Comparison of ENCODE assay signal across 9 mouse cellular contexts in genomic region chrX:53125838-53126467, GRCm38 (mm10).
DNase-seq lines count a peak whose midpoint lies in the region; ATAC-seq and TF ChIP-seq lines count a peak whose summit lies in the region.
"Had no signal": no experiment of that assay in that cellular context is flagged by ENCODE, and none has a peak within 500 bp of the region (broad histone marks: within the 10 kb centered on the region; RNA-seq: fewer than 3 reads in every experiment).

No protein-coding gene starts in this region.

- no peak overlapping the region for H3K4me2 ChIP-seq in kidney, embryonic 16.5 days (replicated peaks; ENCODE audit: low read depth, low read length)
- no peak overlapping the region for H3K4me2 ChIP-seq in embryonic facial prominence, embryonic 12.5 days (replicated peaks)
- no peak overlapping the region for H3K4me2 ChIP-seq in intestine, embryonic 16.5 days (ENCODE audit: low read depth, low read length)

- peak overlapping the region; percentile 14; the same call in 1 of the 2 replicates for H3K27ac ChIP-seq in kidney, embryonic 16.5 days (ENCODE audit: low read length)
- peak overlapping the region; percentile 74 for H3K27ac ChIP-seq in embryonic facial prominence, embryonic 12.5 days
- H3K27ac ChIP-seq in intestine, embryonic 16.5 days (ENCODE audit: low read length), result no peak overlapping the region
- no peak overlapping the region for H3K27ac ChIP-seq in kidney, adult 2 months (ENCODE audit: insufficient read depth, low read depth, low read length)

- no peaks in the 10 kb centered on the region for H3K4me1 ChIP-seq in kidney, embryonic 16.5 days (ENCODE audit: insufficient read depth, low read length)
- H3K4me1 ChIP-seq in embryonic facial prominence, embryonic 12.5 days, result no peaks in the 10 kb centered on the region
- no peaks in the 10 kb centered on the region for H3K4me1 ChIP-seq in intestine, embryonic 16.5 days (ENCODE audit: control insufficient read depth, insufficient read depth, low read length)
- no peaks in the 10 kb centered on the region for H3K4me1 ChIP-seq in kidney, adult 2 months (ENCODE audit: control insufficient read depth, insufficient read depth, low read length)

- no peak for TF ChIP-seq POLR2A in kidney, adult 2 months (IDR thresholded peaks at IDR 0.05; ENCODE audit: low read depth, low read length)

- no peak overlapping the region for H3K4me3 ChIP-seq in kidney, embryonic 16.5 days (ENCODE audit: low read length)
- H3K4me3 ChIP-seq in embryonic facial prominence, embryonic 12.5 days, result no peak overlapping the region
- H3K4me3 ChIP-seq in intestine, embryonic 16.5 days (ENCODE audit: low read length), result no peak overlapping the region
- no peak overlapping the region for H3K4me3 ChIP-seq in kidney, adult 2 months (ENCODE audit: insufficient read depth, low read depth, low read length)

- no peak overlapping the region for H3K9ac ChIP-seq in kidney, embryonic 16.5 days (replicated peaks; ENCODE audit: low read length)
- no peak overlapping the region for H3K9ac ChIP-seq in embryonic facial prominence, embryonic 12.5 days
- H3K9ac ChIP-seq in intestine, embryonic 16.5 days (ENCODE audit: low read depth, low read length), result no peak overlapping the region

- H3K9me3 ChIP-seq in kidney, embryonic 16.5 days (ENCODE audit: low read length), result no peaks in the 10 kb centered on the region
- H3K9me3 ChIP-seq in embryonic facial prominence, embryonic 12.5 days, result no peaks in the 10 kb centered on the region
- H3K9me3 ChIP-seq in intestine, embryonic 16.5 days (ENCODE audit: control insufficient read depth, low read length), result no peaks in the 10 kb centered on the region

- no peak for DNase-seq in kidney, adult 11 months
- DNase-seq in retina, postnatal 1 day, result peak; percentile 1
- no peak for DNase-seq in frontal cortex, adult 2 months (ENCODE audit: extremely low spot score in 1 of 2, low spot score in 1 of 2)
- no peak for DNase-seq in kidney, adult 2 months
- no peak for DNase-seq in adrenal gland, adult 18-20 months (ENCODE audit: low spot score in 2 of 2)
- DNase-seq: cerebellum, adult 9-11 months had no signal

- no peak for TF ChIP-seq CTCF in kidney, adult 2 months (conservative IDR thresholded peaks at IDR 0.05; ENCODE audit: insufficient read depth, insufficient read length, low read depth, low read length)

- ATAC-seq in kidney, embryonic 16.5 days (ENCODE audit: low FRiP score, low TSS enrichment), result peak; percentile 69
- peak; percentile 83 for ATAC-seq in embryonic facial prominence, embryonic 12.5 days (ENCODE audit: insufficient number of reproducible peaks, insufficient read depth, low FRiP score, low TSS enrichment)
- peak; percentile 53; the same call in 1 of the 2 replicates for ATAC-seq in intestine, embryonic 16.5 days

- H3K36me3 ChIP-seq in kidney, embryonic 16.5 days (ENCODE audit: insufficient read depth, low read length), result no peaks in the 10 kb centered on the region
- H3K36me3 ChIP-seq in embryonic facial prominence, embryonic 12.5 days, result no peaks in the 10 kb centered on the region
- H3K36me3 ChIP-seq in intestine, embryonic 16.5 days (ENCODE audit: control insufficient read depth, insufficient read depth, low read length), result no peaks in the 10 kb centered on the region
- H3K36me3 ChIP-seq in kidney, adult 2 months (ENCODE audit: control insufficient read depth, insufficient read depth, low read length), result no peaks in the 10 kb centered on the region

- H3K27me3 ChIP-seq in kidney, embryonic 16.5 days (ENCODE audit: insufficient read depth, low read length), result 0 out of 2 replicates have a peak, but pooled peaks cover 2% of the 10 kb centered on the region
- H3K27me3 ChIP-seq in embryonic facial prominence, embryonic 12.5 days, result no peaks in the 10 kb centered on the region
- H3K27me3 ChIP-seq in intestine, embryonic 16.5 days (replicated peaks; ENCODE audit: control insufficient read depth, insufficient read depth, low read length), result 0 out of 2 replicates have a peak, but pooled peaks cover 2% of the 10 kb centered on the region
- no peaks in the 10 kb centered on the region for H3K27me3 ChIP-seq in kidney, adult 2 months (replicated peaks; ENCODE audit: control insufficient read depth, insufficient read depth, low read length)

- 31% methylated on average over 3 of the region's 3 CpGs for WGBS in kidney, embryonic 16.5 days
- 25% methylated on average over 3 of the region's 3 CpGs for WGBS in embryonic facial prominence, embryonic 12.5 days
- 44% methylated on average over 3 of the region's 3 CpGs for WGBS in intestine, embryonic 16.5 days
- 46% methylated on average over 3 of the region's 3 CpGs for WGBS in kidney, adult 2 months

Comparison
In these comparisons a context has a peak if more than half of its experiments do, and no peak if none do; other contexts are left out.
1. H3K27ac ChIP-seq: peak in kidney, embryonic 16.5 days (single experiment) and embryonic facial prominence, embryonic 12.5 days (single experiment); none in intestine, embryonic 16.5 days (single experiment) and kidney, adult 2 months (single experiment).
2. Peak in every context shown above with its lines, with median percentiles within 50 percentile points of each other: ATAC-seq.